Mouse (Mus musculus): ENCODE data around the gene Spem1.

Gene Spem1

GRCm38 (mm10) chr11:69799394-69800137 lies 22.4 kb downstream of the Spem1 start:
- DNase-seq: no peak

- DNase-seq: no peak
Observed at GRCm38 (mm10) chr11:69797924-69798323, 24.1 kb downstream of the Spem1 start.

- DNase-seq: no peak
Observed at GRCm38 (mm10) chr11:69795983-69796435, 26.0 kb downstream of the Spem1 start.

- peak; percentile 94 for DNase-seq
Observed at GRCm38 (mm10) chr11:69795168-69795982, 26.6 kb downstream of the Spem1 start, which contains the start of gene Chrnb1. Gene Chrnb1 (minus strand): TSS chr11:69795943.

GRCm38 (mm10) chr11:69793429-69793828 lies 28.6 kb downstream of the Spem1 start:
- DNase-seq: no peak

GRCm38 (mm10) chr11:69791420-69791819 lies 30.6 kb downstream of the Spem1 start:
- DNase-seq: no peak

- no peak for DNase-seq
Observed at GRCm38 (mm10) chr11:69789431-69789830, 32.5 kb downstream of the Spem1 start.

- no peak for DNase-seq
Observed at GRCm38 (mm10) chr11:69787306-69787705, 34.7 kb downstream of the Spem1 start.

GRCm38 (mm10) chr11:69784793-69785272 lies 37.1 kb downstream of the Spem1 start:
- no peak for DNase-seq

GRCm38 (mm10) chr11:69781828-69782227 lies 40.2 kb downstream of the Spem1 start:
- DNase-seq: no peak

- no peak for DNase-seq
Observed at GRCm38 (mm10) chr11:69778985-69779384, 43.0 kb downstream of the Spem1 start.

GRCm38 (mm10) chr11:69778258-69778982 lies 43.6 kb downstream of the Spem1 start:
- DNase-seq: no peak

GRCm38 (mm10) chr11:69777504-69778257 lies 44.3 kb downstream of the Spem1 start:
- DNase-seq: no peak

- DNase-seq: no peak
Observed at GRCm38 (mm10) chr11:69776488-69776887, 45.5 kb downstream of the Spem1 start.

GRCm38 (mm10) chr11:69775716-69776115 lies 46.3 kb downstream of the Spem1 start:
- DNase-seq: no peak

GRCm38 (mm10) chr11:69774961-69775360 lies 47.0 kb downstream of the Spem1 start:
- no peak for DNase-seq

Data from thymus, postnatal 14 days (tissue).